ENCODE assay signal across 7 mouse cellular contexts in the genomic region with DNA sequence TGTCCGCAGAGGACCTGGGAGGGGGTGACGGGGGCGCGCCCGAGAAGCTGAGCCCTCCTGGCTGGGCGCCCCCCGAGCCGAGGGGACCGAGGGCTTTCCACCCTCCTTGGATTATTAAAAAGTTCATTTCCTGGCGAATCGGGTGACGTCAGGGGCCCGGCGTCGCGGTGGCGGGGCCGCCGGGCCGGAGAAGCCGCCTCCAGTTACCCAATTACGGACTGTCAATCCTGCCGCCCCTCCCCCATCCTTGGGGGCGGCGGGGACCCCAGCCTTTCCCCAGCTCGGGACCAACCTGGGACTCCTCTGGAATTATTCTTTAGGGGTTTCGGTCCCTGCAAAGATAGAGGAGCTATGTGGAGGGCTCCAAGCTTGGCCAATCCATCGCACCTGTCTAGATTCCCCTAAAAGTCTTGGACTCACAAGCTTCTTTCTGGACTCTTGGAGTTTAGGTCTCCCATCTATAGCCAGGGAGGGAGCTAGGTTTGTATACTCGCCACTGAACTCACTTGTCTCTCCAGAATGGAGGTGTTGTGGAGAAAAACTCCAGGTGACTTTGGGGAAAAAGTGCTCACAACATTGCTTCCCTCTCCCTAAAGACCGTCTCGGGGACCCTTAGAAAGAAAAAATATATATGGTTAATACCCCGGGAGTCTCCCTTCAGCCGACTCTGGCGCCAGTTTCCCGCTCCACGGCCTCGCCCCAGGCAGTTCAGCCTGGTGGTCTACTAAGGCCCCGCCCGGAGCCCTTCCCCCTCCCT. TPM values are rescaled to one million over a fixed set of nuclear protein-coding genes. Genes with fewer than 3 reads are reported as not detected.
DNase-seq lines count a peak whose midpoint lies in the region; ATAC-seq and TF ChIP-seq lines count a peak whose summit lies in the region.

No protein-coding gene starts in this region.

- H3K9me3 ChIP-seq in G1E (replicated peaks) = no peaks in the 10 kb centered on the region
- no peaks in the 10 kb centered on the region for H3K9me3 ChIP-seq in embryonic facial prominence, embryonic 12.5 days
- no peaks in the 10 kb centered on the region for H3K9me3 ChIP-seq in liver, embryonic 13.5 days (replicated peaks)
- H3K9me3 ChIP-seq in neural tube, embryonic 13.5 days = no peaks in the 10 kb centered on the region

- H3K27ac ChIP-seq in embryonic facial prominence, embryonic 12.5 days = peak overlapping the region; percentile 87
- no peak overlapping the region for H3K27ac ChIP-seq in liver, embryonic 13.5 days
- H3K27ac ChIP-seq in neural tube, embryonic 13.5 days (replicated peaks) = no peak overlapping the region

- 1% methylated on average over 39 of the region's 39 CpGs for WGBS in embryonic facial prominence, embryonic 12.5 days
- 2% methylated on average over 39 of the region's 39 CpGs for WGBS in liver, embryonic 13.5 days (ENCODE audit: insufficient replicate concordance)
- 1% methylated on average over 38 of the region's 39 CpGs for WGBS in neural tube, embryonic 13.5 days

- H3K36me3 ChIP-seq in G1E (replicated peaks) = peaks cover 77% of the 10 kb centered on the region
- no peaks in the 10 kb centered on the region for H3K36me3 ChIP-seq in embryonic facial prominence, embryonic 12.5 days
- no peaks in the 10 kb centered on the region for H3K36me3 ChIP-seq in liver, embryonic 13.5 days
- no peaks in the 10 kb centered on the region for H3K36me3 ChIP-seq in neural tube, embryonic 13.5 days

- H3K4me2 ChIP-seq in embryonic facial prominence, embryonic 12.5 days (replicated peaks) = peak overlapping the region; percentile 78
- peak overlapping the region; percentile 73 for H3K4me2 ChIP-seq in liver, embryonic 13.5 days
- H3K4me2 ChIP-seq in neural tube, embryonic 13.5 days = peak overlapping the region; percentile 56

- TF ChIP-seq CTCF in G1E (IDR thresholded peaks at IDR 0.05; ENCODE audit: low read depth, low read length) = no peak

- H3K27me3 ChIP-seq in G1E (ENCODE audit: insufficient read depth, low read length) = no peaks in the 10 kb centered on the region
- peaks cover 99% of the 10 kb centered on the region for H3K27me3 ChIP-seq in embryonic facial prominence, embryonic 12.5 days
- peaks cover 100% of the 10 kb centered on the region for H3K27me3 ChIP-seq in liver, embryonic 13.5 days
- peaks cover 100% of the 10 kb centered on the region for H3K27me3 ChIP-seq in neural tube, embryonic 13.5 days

- H3K4me3 ChIP-seq in G1E (ENCODE audit: low read depth, low read length) = peak overlapping the region; percentile 99
- peak overlapping the region; percentile 49 for H3K4me3 ChIP-seq in embryonic facial prominence, embryonic 12.5 days
- H3K4me3 ChIP-seq in liver, embryonic 13.5 days (replicated peaks) = peak overlapping the region; percentile 58
- peak overlapping the region; percentile 36 for H3K4me3 ChIP-seq in neural tube, embryonic 13.5 days

- ATAC-seq in G1E (ENCODE audit: extremely low read depth, insufficient number of reproducible peaks, low FRiP score, poor library complexity, severe bottlenecking) = no peak
- ATAC-seq in embryonic facial prominence, embryonic 12.5 days (ENCODE audit: insufficient number of reproducible peaks, insufficient read depth, low FRiP score, low TSS enrichment) = no peak
- no peak for ATAC-seq in liver, embryonic 13.5 days (ENCODE audit: low read depth)
- ATAC-seq in neural tube, embryonic 13.5 days (ENCODE audit: low read depth) = no peak

- H3K9ac ChIP-seq in embryonic facial prominence, embryonic 12.5 days = peak overlapping the region; percentile 58
- peak overlapping the region; percentile 43 for H3K9ac ChIP-seq in liver, embryonic 13.5 days
- 0 out of 2 replicates have a peak overlapping the region, but pooled peaks have one; percentile 8 for H3K9ac ChIP-seq in neural tube, embryonic 13.5 days

- DNase-seq in G1E (ENCODE audit: low spot score) = peak; percentile 76
- peak; percentile 58 for DNase-seq in heart, postnatal 4 days
- no peak for DNase-seq in liver, embryonic 13.5 days
- DNase-seq in left cerebral cortex, postnatal 4 days = no peak
- DNase-seq in cerebellum, adult 9-11 months = no peak

- intact Hi-C loops in left cerebral cortex, postnatal 4 days (cut with DNase I) = loop anchor here (10.0 kb wide), 1 partner anchor 297 kb away; no protein-coding TSS in a partner anchor

- peaks cover 62% of the 10 kb centered on the region for H3K4me1 ChIP-seq in G1E (ENCODE audit: insufficient read depth, low read depth, low read length)
- peaks cover 55% of the 10 kb centered on the region for H3K4me1 ChIP-seq in embryonic facial prominence, embryonic 12.5 days
- H3K4me1 ChIP-seq in liver, embryonic 13.5 days (replicated peaks) = peaks cover 69% of the 10 kb centered on the region
- peaks cover 47% of the 10 kb centered on the region for H3K4me1 ChIP-seq in neural tube, embryonic 13.5 days (replicated peaks)

RNA-seq across cellular contexts. Expression of a gene that starts 3.8 kb away (rescaled TPM):
- total RNA-seq in G1E (2014; fragmentation: Nextera tagmentation) (264 and 265 TPM in 2 replicates), G1E (2017) (127 and 145 TPM in 2 replicates)
- polyA plus RNA-seq in G1E (2012) = 1,748 and 2,211 TPM in 2 replicates
- 40.3 and 50.4 TPM in 2 replicates for polyA plus RNA-seq in embryonic facial prominence, embryonic 12.5 days (2016; fragmentation: Nextera tagmentation; extraction: Ambion mirVana)
- 10 to 100 TPM; 15.2 to 16.8 TPM for total RNA-seq in heart, postnatal 4 days (2021)
- 6.9 and 7.4 TPM in 2 replicates for polyA plus RNA-seq in liver, embryonic 13.5 days (2015; fragmentation: Nextera tagmentation; extraction: Ambion mirVana)
- polyA plus RNA-seq in neural tube, embryonic 13.5 days (2015; fragmentation: Nextera tagmentation; extraction: Ambion mirVana) = 6.8 and 6.9 TPM in 2 replicates
- total RNA-seq in left cerebral cortex, postnatal 4 days (2021) = 1 to 10 TPM; 2.6 to 3.1 TPM

RNA-seq across cellular contexts. Expression of a gene that starts 24.6 kb away (rescaled TPM):
- not detected in 2 replicates for total RNA-seq in G1E (2014; fragmentation: Nextera tagmentation)
- total RNA-seq in G1E (2017) = 0.11 TPM in 1 of 2 replicates, not detected in the other
- polyA plus RNA-seq in G1E (2012) = not detected in 2 replicates
- polyA plus RNA-seq in embryonic facial prominence, embryonic 12.5 days (2016; fragmentation: Nextera tagmentation; extraction: Ambion mirVana) = not detected in 2 replicates
- not detected for total RNA-seq in heart, postnatal 4 days (2021)
- not detected in 2 replicates for polyA plus RNA-seq in liver, embryonic 13.5 days (2015; fragmentation: Nextera tagmentation; extraction: Ambion mirVana)
- polyA plus RNA-seq in neural tube, embryonic 13.5 days (2015; fragmentation: Nextera tagmentation; extraction: Ambion mirVana) = not detected in 2 replicates
- not detected for total RNA-seq in left cerebral cortex, postnatal 4 days (2021)

Comparison
In these comparisons a context has a peak if more than half of its experiments do, and no peak if none do; other contexts are left out.
1. DNase-seq: peak in G1E (single experiment) and heart, postnatal 4 days (single experiment); none in liver, embryonic 13.5 days (single experiment), left cerebral cortex, postnatal 4 days (single experiment) and cerebellum, adult 9-11 months (single experiment).
2. H3K4me3 ChIP-seq: peak in every context shown above with its lines; median percentile 99 in G1E; 58 in liver, embryonic 13.5 days; 49 in embryonic facial prominence, embryonic 12.5 days; 36 in neural tube, embryonic 13.5 days.
3. H3K9ac ChIP-seq: peak in every context shown above with its lines; median percentile 58 in embryonic facial prominence, embryonic 12.5 days; 43 in liver, embryonic 13.5 days; 8 in neural tube, embryonic 13.5 days.
4. RNA of a gene that starts 3.8 kb away (polyA plus RNA-seq): 1,748 to 2,211 TPM in G1E; 40.3 to 50.4 TPM in embryonic facial prominence, embryonic 12.5 days, 6.9 to 7.4 TPM in liver, embryonic 13.5 days and 6.8 to 6.9 TPM in neural tube, embryonic 13.5 days; every median in the first group is over 10 times any median in the second.
5. Peak in every context shown above with its lines, with median percentiles within 50 percentile points of each other: H3K4me2 ChIP-seq.